Mouse (Mus musculus) heart, embryonic 11.5 days (tissue): ENCODE results near the gene Cpm. TPM values are rescaled to one million over a fixed set of nuclear protein-coding genes. Genes with fewer than 3 reads are reported as not detected.
"Not testable (repeated sequence)": the region's sequence is repeated elsewhere in the genome, so short reads cannot be mapped to it uniquely, and the experiment has no call there.

Experiments
- ATAC-seq: fragments of 200-750 bp; cut with Nextera tagmentation; replicated peaks from 2 replicates; pipeline ENCODE4 v1.8.0; 2017; ENCODE audit warnings: moderate library complexity; ENCODE audit not compliant: insufficient number of reproducible peaks, low FRiP score, low TSS enrichment
- H3K27ac ChIP-seq: fragments of 300-500 bp; sonication (generic); 2 replicates; pipeline ENCODE4 v1.5.1; 2014; ENCODE audit warnings: mild to moderate bottlenecking, low read depth, low read length
- H3K27me3 ChIP-seq: fragments of 300-500 bp; sonication (generic); 2 replicates; pipeline ENCODE4 v1.6.1; 2014; ENCODE audit warnings: mild to moderate bottlenecking, low read length, mixed read lengths; ENCODE audit not compliant: control insufficient read depth, insufficient read depth
- H3K36me3 ChIP-seq: fragments of 300-500 bp; sonication (generic); 2 replicates; pipeline ENCODE4 v1.6.1; 2014; ENCODE audit warnings: mild to moderate bottlenecking, low read length, moderate library complexity, mixed read lengths; ENCODE audit not compliant: control insufficient read depth, insufficient read depth
- H3K4me1 ChIP-seq: fragments of 300-500 bp; sonication (generic); 2 replicates; pipeline ENCODE4 v1.6.1; 2014; ENCODE audit warnings: low read length; ENCODE audit not compliant: control insufficient read depth, insufficient read depth
- H3K4me2 ChIP-seq: fragments of 300-500 bp; sonication (generic); 2 replicates; pipeline ENCODE4 v1.6.1; 2014; ENCODE audit warnings: mild to moderate bottlenecking, moderate library complexity
- H3K4me3 ChIP-seq: fragments of 300-500 bp; sonication (generic); 2 replicates; pipeline ENCODE4 v1.5.1; 2014; ENCODE audit warnings: low read depth, low read length
- H3K9ac ChIP-seq: fragments of 300-500 bp; sonication (generic); 2 replicates; pipeline ENCODE4 v1.6.1; 2014; ENCODE audit warnings: mild to moderate bottlenecking, low read depth, low read length, moderate library complexity
- H3K9me3 ChIP-seq: fragments of 300-500 bp; sonication (generic); replicated peaks from 2 replicates; pipeline ENCODE4 v1.6.1; 2016; ENCODE audit warnings: low read length; ENCODE audit not compliant: control insufficient read depth
- whole genome bisulfite sequencing: fragments of 180-500 bp; shearing (Covaris S2); extraction: QIAGEN DNeasy Blood & Tissue Kit; methylation state at CpG from one replicate; pipeline ENCODE4 v1.1.7; 2014; ENCODE audit not compliant: insufficient replicate concordance; 5-methylcytosine and 5-hydroxymethylcytosine counted together
- polyA plus RNA-seq: library from polyadenylated mRNA; unstranded; fragments of >200 nt; fragmentation: Nextera tagmentation; extraction: Ambion mirVana; gene quantifications from 2 replicates; pipeline ENCODE4 v1.2.1, GENCODE M21; 2014

Gene Cpm
- polyA plus RNA-seq, 1 experiment from 2014 or later, result 4.1 TPM

DNA sequence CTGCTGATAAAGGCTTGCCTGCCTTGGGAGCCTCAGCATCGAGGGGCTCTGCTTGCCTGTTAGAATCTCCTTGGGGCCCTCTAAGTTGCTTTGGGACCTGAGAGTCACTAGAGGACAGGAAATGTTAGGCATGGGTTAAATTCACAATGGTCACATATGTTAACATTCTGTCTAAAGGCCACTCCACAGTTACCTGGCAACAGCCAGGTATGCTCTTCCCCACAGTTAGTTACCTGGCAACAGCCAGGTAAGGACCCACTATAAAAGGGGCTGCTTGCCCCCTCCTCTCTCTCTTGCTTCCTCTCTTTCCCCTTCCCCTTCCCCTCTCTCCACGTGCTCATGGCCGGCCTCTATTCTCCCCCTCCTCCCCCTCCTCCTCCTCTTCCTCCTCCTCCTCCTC is 14.9 kb upstream of the Cpm start:
- ATAC-seq, result no peak
- no peaks in the 10 kb centered on the region for H3K9me3 ChIP-seq
- no peaks in the 10 kb centered on the region for H3K27me3 ChIP-seq
- no peak overlapping the region for H3K4me2 ChIP-seq
- H3K4me3 ChIP-seq, result no peak overlapping the region
- H3K9ac ChIP-seq, result no peak overlapping the region
- WGBS, result 68% methylated on average over 3 of the region's 3 CpGs
- no peak overlapping the region for H3K27ac ChIP-seq
- no peaks in the 10 kb centered on the region for H3K36me3 ChIP-seq
- H3K4me1 ChIP-seq, result no peaks in the 10 kb centered on the region

GRCm38 (mm10) chr10:117615239-117615638 is 14.1 kb upstream of the Cpm start:
- no peak overlapping the region for H3K27ac ChIP-seq
- H3K36me3 ChIP-seq, result no peaks in the 10 kb centered on the region
- no peak for ATAC-seq
- H3K9me3 ChIP-seq, result no peaks in the 10 kb centered on the region
- H3K4me2 ChIP-seq, result no peak overlapping the region
- no peak overlapping the region for H3K4me3 ChIP-seq
- H3K9ac ChIP-seq, result no peak overlapping the region
- no peaks in the 10 kb centered on the region for H3K4me1 ChIP-seq
- no peaks in the 10 kb centered on the region for H3K27me3 ChIP-seq
- WGBS, result 87% methylated on average over 8 of the region's 8 CpGs

DNA sequence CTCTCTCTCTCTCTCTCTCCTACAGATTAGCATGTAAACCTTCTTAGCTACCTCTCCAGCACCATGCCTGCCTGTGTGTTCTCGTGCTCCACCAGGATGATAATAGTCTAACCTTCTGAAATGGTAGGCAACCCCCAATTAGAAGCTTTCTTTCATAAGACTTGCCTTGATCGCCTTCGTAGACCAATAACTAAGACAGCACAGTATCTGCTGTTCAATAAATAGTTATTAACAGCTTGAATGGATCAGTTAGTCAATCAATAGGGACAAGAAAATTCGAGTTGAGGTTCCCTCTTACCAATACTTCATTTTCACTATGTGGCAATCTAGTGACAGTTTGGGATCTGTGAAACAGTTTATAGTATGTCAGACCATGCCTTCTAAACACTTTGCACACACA is 13.6 kb upstream of the Cpm start:
- no peak for ATAC-seq
- H3K4me1 ChIP-seq, result no peaks in the 10 kb centered on the region
- WGBS, result 68% methylated on average over 4 of the region's 4 CpGs
- H3K4me3 ChIP-seq, result no peak overlapping the region
- no peak overlapping the region for H3K4me2 ChIP-seq
- H3K27me3 ChIP-seq, result no peaks in the 10 kb centered on the region
- H3K36me3 ChIP-seq, result no peaks in the 10 kb centered on the region
- no peak overlapping the region for H3K9ac ChIP-seq
- no peaks in the 10 kb centered on the region for H3K9me3 ChIP-seq
- H3K27ac ChIP-seq, result no peak overlapping the region

GRCm38 (mm10) chr10:117616191-117616680 is 13.1 kb upstream of the Cpm start:
- ATAC-seq, result no peak
- 73% methylated on average over 6 of the region's 6 CpGs for WGBS

GRCm38 (mm10) chr10:117616765-117617164 is 12.5 kb upstream of the Cpm start:
- not testable (repeated sequence) for H3K4me2 ChIP-seq, H3K4me3 ChIP-seq, H3K27ac ChIP-seq, ATAC-seq, H3K36me3 ChIP-seq, H3K4me1 ChIP-seq, H3K9me3 ChIP-seq, H3K9ac ChIP-seq, H3K27me3 ChIP-seq
- 73% methylated on average over 4 of the region's 4 CpGs for WGBS

More at GRCm38 (mm10) chr10:117616191-117616680, 13.1 kb upstream of the Cpm start:
- no peaks in the 10 kb centered on the region for H3K4me1 ChIP-seq
- H3K4me3 ChIP-seq, result no peak overlapping the region
- no peaks in the 10 kb centered on the region for H3K9me3 ChIP-seq
- no peaks in the 10 kb centered on the region for H3K36me3 ChIP-seq
- no peaks in the 10 kb centered on the region for H3K27me3 ChIP-seq
- no peak overlapping the region for H3K9ac ChIP-seq
- no peak overlapping the region for H3K4me2 ChIP-seq
- H3K27ac ChIP-seq, result no peak overlapping the region

DNA sequence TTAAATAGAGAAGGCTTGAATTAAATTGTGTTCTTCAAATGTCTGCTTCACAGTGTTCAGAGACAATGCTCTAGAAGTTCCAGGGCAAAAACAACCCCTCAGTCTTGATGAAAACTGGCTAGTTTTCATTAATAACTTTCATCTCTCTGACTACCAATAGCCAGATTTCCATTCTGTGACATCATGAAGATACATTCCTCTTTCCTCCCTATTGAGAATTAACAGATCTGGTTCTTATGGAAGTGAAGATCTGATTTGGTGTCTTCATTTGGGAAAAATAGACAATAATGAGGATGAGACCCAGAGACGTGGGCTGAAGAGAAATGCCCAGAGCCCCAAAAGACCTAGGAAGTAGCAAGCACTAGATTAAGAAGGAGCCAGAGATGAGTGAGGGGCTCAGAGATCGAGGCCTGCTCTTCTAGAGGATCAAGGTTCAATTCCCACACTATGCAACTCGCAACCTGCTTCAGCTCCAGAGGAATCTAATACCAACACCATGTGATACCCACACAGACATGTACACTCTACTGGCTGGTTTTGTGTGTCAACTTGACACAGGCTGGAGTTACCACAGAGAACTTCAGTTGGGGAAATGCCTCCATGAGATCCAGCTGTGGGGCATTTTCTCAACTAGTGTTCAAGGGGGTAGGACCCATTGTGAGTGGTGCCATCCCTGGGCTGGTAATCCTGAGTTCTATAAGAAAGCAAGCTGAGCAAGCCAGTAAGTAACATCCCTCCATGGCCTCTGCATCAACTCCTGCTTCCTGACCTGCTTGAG is 11.5 kb upstream of the Cpm start:
- Histone ChIP-seq H3K4me1 (no peaks in the 10 kb centered on the region), H3K9me3 (no peaks in the 10 kb centered on the region), H3K27ac (no peak overlapping the region), H3K9ac (no peak overlapping the region), H3K27me3 (no peaks in the 10 kb centered on the region), H3K4me2 (no peak overlapping the region), H3K4me3 (no peak overlapping the region), H3K36me3 (no peaks in the 10 kb centered on the region)
- no peak for ATAC-seq
- 76% methylated on average over 3 of the region's 3 CpGs for WGBS

DNA sequence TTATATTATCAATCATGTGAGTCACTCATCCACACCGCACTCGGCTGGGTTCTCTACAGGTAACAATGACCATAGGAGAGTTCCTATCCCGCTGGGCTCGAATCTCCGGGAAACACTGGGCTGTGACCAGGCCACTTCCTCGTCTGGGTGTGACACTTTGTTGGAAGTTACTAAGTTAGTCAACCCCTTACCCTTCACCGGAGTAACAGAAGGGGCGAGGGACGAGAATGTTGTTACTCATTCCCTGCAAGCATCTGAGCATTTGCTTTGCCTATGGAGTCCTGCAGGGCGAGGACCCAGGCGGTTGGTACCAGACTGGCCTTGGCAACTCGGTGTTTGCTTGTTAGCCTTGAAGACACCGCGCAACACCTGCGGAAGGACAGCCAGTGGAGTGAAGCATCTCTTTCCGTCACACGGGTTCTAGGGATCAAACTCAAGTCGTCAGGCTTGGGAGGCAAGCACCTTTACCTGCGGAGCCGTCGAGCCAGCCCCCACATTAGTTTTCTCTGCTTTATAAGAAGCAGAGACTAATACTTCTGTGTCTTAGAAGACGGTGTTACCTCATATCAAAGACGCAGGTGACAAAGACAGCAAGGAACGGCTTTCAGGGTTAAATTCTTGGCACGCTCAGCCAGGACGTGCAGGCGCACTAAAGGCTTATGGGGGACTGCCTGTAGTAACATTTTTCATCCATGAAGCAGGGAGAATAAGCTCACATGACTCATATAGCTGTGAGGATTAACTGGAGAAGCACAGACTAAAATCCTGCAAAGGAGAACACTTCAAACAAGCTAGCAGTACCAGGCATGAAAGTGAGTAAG is 10.0 kb upstream of the Cpm start:
- H3K9ac ChIP-seq, result no peak overlapping the region
- no peak overlapping the region for H3K27ac ChIP-seq
- H3K36me3 ChIP-seq, result no peaks in the 10 kb centered on the region
- H3K27me3 ChIP-seq, result no peaks in the 10 kb centered on the region
- H3K9me3 ChIP-seq, result no peaks in the 10 kb centered on the region
- ATAC-seq, result no peak
- WGBS, result 81% methylated on average over 27 of the region's 27 CpGs
- no peak overlapping the region for H3K4me3 ChIP-seq
- H3K4me1 ChIP-seq, result no peaks in the 10 kb centered on the region
- no peak overlapping the region for H3K4me2 ChIP-seq

DNA sequence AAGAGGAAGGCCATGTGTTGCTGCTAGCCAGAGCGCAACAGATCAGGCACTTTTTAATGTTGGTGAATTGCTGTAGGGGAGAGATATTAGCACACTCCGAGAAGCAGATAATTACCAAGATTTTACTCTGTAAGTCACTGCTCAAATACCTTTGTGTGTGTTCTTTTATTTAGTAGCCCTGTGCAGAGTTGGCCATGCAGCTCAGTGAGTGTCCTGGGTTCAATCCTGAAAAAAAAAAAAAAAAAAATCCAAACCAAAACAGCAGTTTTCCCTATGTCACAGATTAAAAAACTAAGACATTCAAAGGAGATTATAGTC is 9.5 kb upstream of the Cpm start:
- no peak for ATAC-seq
- Histone ChIP-seq H3K27ac (no peak overlapping the region), H3K4me2 (no peak overlapping the region), H3K4me1 (no peaks in the 10 kb centered on the region), H3K4me3 (no peak overlapping the region), H3K36me3 (no peaks in the 10 kb centered on the region), H3K9me3 (no peaks in the 10 kb centered on the region), H3K9ac (no peak overlapping the region), H3K27me3 (no peaks in the 10 kb centered on the region)
- WGBS, result 79% methylated on average over 2 of the region's 2 CpGs
